Mouse (Mus musculus): ENCODE measurements around the gene Ppef1.

DNA sequence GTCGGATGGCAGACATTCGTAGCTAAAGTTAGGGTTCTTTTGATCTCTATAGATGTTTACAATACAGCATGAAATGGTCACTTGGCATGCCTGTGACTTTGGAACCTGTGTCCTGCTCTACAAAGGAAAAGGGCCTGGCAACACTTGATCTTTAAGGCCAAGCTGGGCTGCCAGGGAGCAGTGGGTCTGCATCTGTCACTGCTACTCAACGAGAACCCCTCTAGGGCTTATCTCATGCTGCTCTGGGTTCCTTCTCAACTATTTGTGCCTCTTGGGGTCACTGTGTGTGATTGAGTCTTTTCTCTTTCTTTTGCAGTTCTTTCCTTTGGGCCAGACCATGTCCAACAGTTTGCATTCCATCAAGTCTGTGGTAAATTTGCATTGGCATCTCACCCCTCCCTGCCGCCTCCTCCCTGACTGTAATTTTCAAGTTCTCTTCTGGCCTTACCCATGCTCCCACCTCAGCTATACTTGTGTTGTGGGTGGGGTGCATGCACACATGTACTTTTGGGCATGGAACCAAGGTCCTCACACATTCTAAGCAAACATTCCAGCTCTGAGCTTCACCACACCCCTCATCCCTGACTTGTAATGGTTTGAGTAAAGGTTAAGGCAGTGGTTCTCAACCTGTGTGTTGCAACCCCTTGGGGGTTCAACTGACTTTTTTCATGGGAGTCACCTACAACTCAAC, 151.3 kb downstream of the Ppef1 start:
- TF ChIP-seq CTCF (conservative IDR thresholded peaks at IDR 0.05; ENCODE audit: low read length) (no peak), NANOG (IDR thresholded peaks at IDR 0.05; ENCODE audit: borderline replicate concordance, low read length) (no peak), POU5F1 (IDR thresholded peaks at IDR 0.05; ENCODE audit: borderline replicate concordance, low read length) (no peak)
